Mouse (Mus musculus): ENCODE results near the gene Hist1h3i. TPM values are rescaled to one million over a fixed set of nuclear protein-coding genes. Genes with fewer than 3 reads are reported as not detected.
"Not testable (repeated sequence)": the region's sequence is repeated elsewhere in the genome, so short reads cannot be mapped to it uniquely, and the experiment has no call there.

Gene Hist1h3i
- total RNA-seq, 2 experiments from 2014 or later = 22.6 to 23.7 TPM

- intact Hi-C loops (cut with DNase I) = loop anchor here (10.0 kb wide), 5 partner anchors 48 to 1898 kb away; partner anchors contain the start of genes Hist1h2ac, Hist1h2ai, Hist1h2ap and Hist1h2bc
- no peak for DNase-seq
Measured at GRCm38 (mm10) chr13:21786189-21786898, 3.2 kb upstream of the Hist1h3i start.

- intact Hi-C loops (cut with DNase I) = loop anchor here (10.0 kb wide), 5 partner anchors 50 to 1900 kb away; partner anchors contain the start of genes Hist1h2ac, Hist1h2ai, Hist1h2ap and Hist1h2bc
- no peak for DNase-seq
Measured at GRCm38 (mm10) chr13:21784311-21784710, 1.1 kb upstream of the Hist1h3i start.

GRCm38 (mm10) chr13:21783734-21784161, 578 bp upstream of the Hist1h3i start:
- intact Hi-C loops (cut with DNase I) = loop anchor here (10.0 kb wide), 5 partner anchors 51 to 1901 kb away; partner anchors contain the start of genes Hist1h2ac, Hist1h2ai, Hist1h2ap and Hist1h2bc
- DNase-seq = peak in 1 of 2 experiments; percentile 11

- intact Hi-C loops (cut with DNase I) = loop anchor here (10.0 kb wide), 5 partner anchors 52 to 1902 kb away; partner anchors contain the start of genes Hist1h2ac, Hist1h2ai, Hist1h2ap and Hist1h2bc
- peak in 1 of 2 experiments; percentile 25 for DNase-seq
Measured at GRCm38 (mm10) chr13:21782361-21783254, 562 bp downstream of the Hist1h3i start.

- intact Hi-C loops (cut with DNase I) = loop anchor here (10.0 kb wide), 5 partner anchors 53 to 1903 kb away; partner anchors contain the start of genes Hist1h2ac, Hist1h2ai, Hist1h2ap and Hist1h2bc
- DNase-seq = no peak
Measured at GRCm38 (mm10) chr13:21781639-21782038, 1.5 kb downstream of the Hist1h3i start.

GRCm38 (mm10) chr13:21781021-21781555, 2.1 kb downstream of the Hist1h3i start:
- no peak for DNase-seq
- intact Hi-C loops (cut with DNase I) = loop anchor here (10.0 kb wide), 5 partner anchors 54 to 1904 kb away; partner anchors contain the start of genes Hist1h2ac, Hist1h2ai, Hist1h2ap and Hist1h2bc

- intact Hi-C loops (cut with DNase I) = loop anchor here (10.0 kb wide), 5 partner anchors 55 to 1905 kb away; partner anchors contain the start of genes Hist1h2ac, Hist1h2ai, Hist1h2ap and Hist1h2bc
- peak; percentile 42 to 64 for DNase-seq
Measured at GRCm38 (mm10) chr13:21779767-21780731, 3.1 kb downstream of the Hist1h3i start, which contains the start of gene Hist1h1b. Gene Hist1h1b (minus strand): TSS chr13:21780625.

GRCm38 (mm10) chr13:21778814-21779766, 4.1 kb downstream of the Hist1h3i start:
- peak; percentile 58 to 65 for DNase-seq
- intact Hi-C loops (cut with DNase I) = no loop called here

- intact Hi-C loops (cut with DNase I) = no loop called here
- DNase-seq = no peak
Measured at GRCm38 (mm10) chr13:21755707-21756106, 27.5 kb downstream of the Hist1h3i start.

GRCm38 (mm10) chr13:21754294-21755001, 28.7 kb downstream of the Hist1h3i start:
- intact Hi-C loops (cut with DNase I) = not testable (repeated sequence)
- DNase-seq = peak in 1 of 2 experiments; percentile 6

- intact Hi-C loops (cut with DNase I) = not testable (repeated sequence)
- peak; percentile 40 to 65 for DNase-seq
Measured at GRCm38 (mm10) chr13:21753524-21754285, 29.5 kb downstream of the Hist1h3i start, which contains the start of the genes Hist1h2ak and Hist1h2bn. Gene Hist1h2ak (minus strand): TSS chr13:21753827. Gene Hist1h2bn (plus strand): TSS chr13:21754123.

GRCm38 (mm10) chr13:21753051-21753523, 30.1 kb downstream of the Hist1h3i start:
- no peak for DNase-seq
- intact Hi-C loops (cut with DNase I) = no loop called here

- DNase-seq = no peak
- intact Hi-C loops (cut with DNase I) = no loop called here
Measured at GRCm38 (mm10) chr13:21752356-21752755, 30.8 kb downstream of the Hist1h3i start.

GRCm38 (mm10) chr13:21751827-21752226, 31.3 kb downstream of the Hist1h3i start:
- no peak for DNase-seq
- intact Hi-C loops (cut with DNase I) = no loop called here

GRCm38 (mm10) chr13:21751417-21751816, 31.8 kb downstream of the Hist1h3i start:
- intact Hi-C loops (cut with DNase I) = no loop called here
- no peak for DNase-seq
